Mouse (Mus musculus): Measurements from ENCODE around the gene Smcr8. TPM values are rescaled to one million over a fixed set of nuclear protein-coding genes. Genes with fewer than 3 reads are reported as not detected.

Smcr8 gene
- polyA plus RNA-seq, 1 experiment: 4.6 TPM

- H3K27me3 ChIP-seq (ENCODE audit: control insufficient read depth, insufficient read depth, low read length): no peaks in the 10 kb centered on the region
- H3K4me1 ChIP-seq (ENCODE audit: control insufficient read depth, insufficient read depth, low read length): no peaks in the 10 kb centered on the region
- no peak overlapping the region for H3K27ac ChIP-seq (ENCODE audit: control insufficient read depth, insufficient read depth, low read depth, low read length)
- TF ChIP-seq POLR2A (IDR thresholded peaks at IDR 0.05; ENCODE audit: control insufficient read depth, low read depth, low read length) (no peak), CTCF (IDR thresholded peaks at IDR 0.05; ENCODE audit: control insufficient read depth, insufficient read depth, insufficient replicate concordance, low read depth, low read length) (no peak)
- H3K4me3 ChIP-seq (ENCODE audit: control insufficient read depth, low read depth, low read length): no peak overlapping the region
- H3K36me3 ChIP-seq (ENCODE audit: control insufficient read depth, insufficient read depth, low read length): no peaks in the 10 kb centered on the region
Observed at GRCm38 (mm10) chr11:60826700-60827099, 49.4 kb downstream of the Smcr8 start.

GRCm38 (mm10) chr11:60827241-60827945 lies 50.1 kb downstream of the Smcr8 start:
- H3K27me3 ChIP-seq (ENCODE audit: control insufficient read depth, insufficient read depth, low read length): no peaks in the 10 kb centered on the region
- H3K4me3 ChIP-seq (ENCODE audit: control insufficient read depth, low read depth, low read length): no peak overlapping the region
- H3K27ac ChIP-seq (ENCODE audit: control insufficient read depth, insufficient read depth, low read depth, low read length): no peak overlapping the region
- no peaks in the 10 kb centered on the region for H3K36me3 ChIP-seq (ENCODE audit: control insufficient read depth, insufficient read depth, low read length)
- no peaks in the 10 kb centered on the region for H3K4me1 ChIP-seq (ENCODE audit: control insufficient read depth, insufficient read depth, low read length)
- no peak for TF ChIP-seq CTCF (IDR thresholded peaks at IDR 0.05; ENCODE audit: control insufficient read depth, insufficient read depth, insufficient replicate concordance, low read depth, low read length)
- TF ChIP-seq POLR2A (IDR thresholded peaks at IDR 0.05; ENCODE audit: control insufficient read depth, low read depth, low read length): no peak

GRCm38 (mm10) chr11:60828903-60829302 lies 51.6 kb downstream of the Smcr8 start:
- no peak for TF ChIP-seq CTCF (IDR thresholded peaks at IDR 0.05; ENCODE audit: control insufficient read depth, insufficient read depth, insufficient replicate concordance, low read depth, low read length)
- TF ChIP-seq POLR2A (IDR thresholded peaks at IDR 0.05; ENCODE audit: control insufficient read depth, low read depth, low read length): no peak
- Histone ChIP-seq H3K27me3 (ENCODE audit: control insufficient read depth, insufficient read depth, low read length) (no peaks in the 10 kb centered on the region), H3K36me3 (ENCODE audit: control insufficient read depth, insufficient read depth, low read length) (no peaks in the 10 kb centered on the region), H3K4me3 (ENCODE audit: control insufficient read depth, low read depth, low read length) (no peak overlapping the region), H3K27ac (ENCODE audit: control insufficient read depth, insufficient read depth, low read depth, low read length) (no peak overlapping the region), H3K4me1 (ENCODE audit: control insufficient read depth, insufficient read depth, low read length) (no peaks in the 10 kb centered on the region)

GRCm38 (mm10) chr11:60830433-60831052 lies 53.2 kb downstream of the Smcr8 start, which contains the start of gene Dhrs7b:
Gene Dhrs7b (plus strand): TSS chr11:60830631.
- Histone ChIP-seq H3K27me3 (ENCODE audit: control insufficient read depth, insufficient read depth, low read length) (no peaks in the 10 kb centered on the region), H3K4me3 (ENCODE audit: control insufficient read depth, low read depth, low read length) (peak within 1 kb of the TSS; percentile 94), H3K27ac (ENCODE audit: control insufficient read depth, insufficient read depth, low read depth, low read length) (peak within 1 kb of the TSS; percentile 21), H3K4me1 (ENCODE audit: control insufficient read depth, insufficient read depth, low read length) (no peaks in the 10 kb centered on the region), H3K36me3 (ENCODE audit: control insufficient read depth, insufficient read depth, low read length) (no peaks in the 10 kb centered on the region)
- TF ChIP-seq POLR2A (IDR thresholded peaks at IDR 0.05; ENCODE audit: control insufficient read depth, low read depth, low read length): 0 out of 2 replicates have a peak, but pooled peaks have one; percentile 30
- TF ChIP-seq CTCF (IDR thresholded peaks at IDR 0.05; ENCODE audit: control insufficient read depth, insufficient read depth, insufficient replicate concordance, low read depth, low read length): no peak

GRCm38 (mm10) chr11:60836897-60837296 lies 59.6 kb downstream of the Smcr8 start:
- Histone ChIP-seq H3K27ac (ENCODE audit: control insufficient read depth, insufficient read depth, low read depth, low read length) (no peak overlapping the region), H3K36me3 (ENCODE audit: control insufficient read depth, insufficient read depth, low read length) (no peaks in the 10 kb centered on the region), H3K4me3 (ENCODE audit: control insufficient read depth, low read depth, low read length) (no peak overlapping the region), H3K27me3 (ENCODE audit: control insufficient read depth, insufficient read depth, low read length) (no peaks in the 10 kb centered on the region), H3K4me1 (ENCODE audit: control insufficient read depth, insufficient read depth, low read length) (no peaks in the 10 kb centered on the region; the same call in 1 of the 2 replicates)
- TF ChIP-seq CTCF (IDR thresholded peaks at IDR 0.05; ENCODE audit: control insufficient read depth, insufficient read depth, insufficient replicate concordance, low read depth, low read length) (no peak), POLR2A (IDR thresholded peaks at IDR 0.05; ENCODE audit: control insufficient read depth, low read depth, low read length) (no peak)

Other genes with a start within 250 kb of the Smcr8 start
- 13.4 and 13.8 TPM in 2 replicates for gene Alkbh5, start 241.1 kb upstream of the Smcr8 start, polyA plus RNA-seq (2012; rRNA removed)
- gene Llgl1, start 77.8 kb upstream of the Smcr8 start, polyA plus RNA-seq (2012; rRNA removed): 14.6 and 16.9 TPM in 2 replicates
- gene Flii, start 50.3 kb upstream of the Smcr8 start, polyA plus RNA-seq (2012; rRNA removed): 31.0 and 32.9 TPM in 2 replicates
- gene Mief2, start 49.1 kb upstream of the Smcr8 start, polyA plus RNA-seq (2012; rRNA removed): 7.2 and 7.7 TPM in 2 replicates
- gene Top3a, start 159 bp upstream of the Smcr8 start, polyA plus RNA-seq (2012; rRNA removed): 14.4 and 14.8 TPM in 2 replicates
- 39.3 and 51.5 TPM in 2 replicates for gene Shmt1, start 34.2 kb downstream of the Smcr8 start, polyA plus RNA-seq (2012; rRNA removed)
- gene Dhrs7b, start 53.1 kb downstream of the Smcr8 start, polyA plus RNA-seq (2012; rRNA removed): 19.8 and 19.9 TPM in 2 replicates
- gene Tmem11, start 101.7 kb downstream of the Smcr8 start, polyA plus RNA-seq (2012; rRNA removed): 15.6 TPM in 2 replicates
- gene Natd1, start 137.2 kb downstream of the Smcr8 start, polyA plus RNA-seq (2012; rRNA removed): 34.6 and 39.6 TPM in 2 replicates
- 36.6 and 36.8 TPM in 2 replicates for gene Map2k3, start 154.5 kb downstream of the Smcr8 start, polyA plus RNA-seq (2012; rRNA removed)
- gene Kcnj12, start 245.0 kb downstream of the Smcr8 start, polyA plus RNA-seq (2012; rRNA removed): 0.15 and 0.16 TPM in 2 replicates

Measured in testis, adult 2 months (tissue).